Comparison of ENCODE assay signal across 7 mouse cellular contexts in genomic region chr6:88499481-88500404, GRCm38 (mm10). TPM values are rescaled to one million over a fixed set of nuclear protein-coding genes. Genes with fewer than 3 reads are reported as not detected.
A peak's percentile ranks its signal among the peaks of the same experiment; 100 is the strongest.
DNase-seq lines count a peak whose midpoint lies in the region; ATAC-seq lines count a peak whose summit lies in the region.

No protein-coding gene starts in this region.

- peak; percentile 55 for DNase-seq in R1 (ENCODE audit: low read depth, low spot score)
- DNase-seq in c-Kit-positive CD71-positive TER-119-positive erythroid progenitor cells, embryonic 14.5 days (ENCODE audit: low spot score): peak; percentile 47
- peak; percentile 78 for DNase-seq in hindbrain, embryonic 10.5 days (ENCODE audit: low spot score)
- peak; percentile 40 to 59 for DNase-seq in left cerebral cortex, postnatal 25 days (ENCODE audit: low spot score in 2 of 2)
- DNase-seq in right cerebral cortex, postnatal 4 days: peak; percentile 92

- WGBS in hindbrain, embryonic 10.5 days: 2% methylated on average over 76 of the region's 76 CpGs

- H3K4me1 ChIP-seq in hindbrain, embryonic 10.5 days (replicated peaks): peaks cover 11% of the 10 kb centered on the region
- peaks cover 54% of the 10 kb centered on the region for H3K4me1 ChIP-seq in megakaryocyte, embryonic 14.5 days

- intact Hi-C loops in left cerebral cortex, postnatal 25 days (cut with DNase I): loop anchor here (5.0 kb wide), 2 partner anchors 312 to 387 kb away; no protein-coding TSS in a partner anchor

- peak overlapping the region; percentile 61 for H3K4me3 ChIP-seq in hindbrain, embryonic 10.5 days
- peak overlapping the region; percentile 91 for H3K4me3 ChIP-seq in megakaryocyte, embryonic 14.5 days (replicated peaks)

- peaks cover 70% of the 10 kb centered on the region for H3K36me3 ChIP-seq in hindbrain, embryonic 10.5 days
- peaks cover 77% of the 10 kb centered on the region for H3K36me3 ChIP-seq in megakaryocyte, embryonic 14.5 days (replicated peaks; ENCODE audit: low read length)

- H3K9me3 ChIP-seq in hindbrain, embryonic 10.5 days: no peaks in the 10 kb centered on the region
- no peaks in the 10 kb centered on the region for H3K9me3 ChIP-seq in megakaryocyte, embryonic 14.5 days

- ATAC-seq in erythroid progenitor cell, adult 5-6 weeks (replicated peaks; ENCODE audit: low FRiP score, poor library complexity, severe bottlenecking): peak; percentile 42

- peak overlapping the region; percentile 78 for H3K27ac ChIP-seq in hindbrain, embryonic 10.5 days

- H3K27me3 ChIP-seq in hindbrain, embryonic 10.5 days (ENCODE audit: insufficient read depth, poor library complexity, severe bottlenecking): peaks cover 13% of the 10 kb centered on the region; the same call in 1 of the 2 replicates
- peaks cover 2% of the 10 kb centered on the region for H3K27me3 ChIP-seq in megakaryocyte, embryonic 14.5 days (replicated peaks)

RNA-seq across cellular contexts. Expression of gene Sec61a1, which starts 19.0 kb away (rescaled TPM):
- total RNA-seq in erythroid progenitor cell, adult 5-6 weeks (2015; ENCODE audit: low replicate concordance): 61.6 and 77.1 TPM in 2 replicates
- total RNA-seq in erythroid progenitor cell, adult 5-6 weeks (2017; ENCODE audit: low replicate concordance): 70.5 and 93.0 TPM in 2 replicates
- polyA plus RNA-seq in hindbrain, embryonic 10.5 days (2016; fragmentation: Nextera tagmentation; extraction: Ambion mirVana): 206 and 228 TPM in 2 replicates
- total RNA-seq in left cerebral cortex, postnatal 25 days (2021): 10 to 100 TPM; 85.7 to 96.5 TPM
- 80.5 and 126 TPM in 2 replicates for polyA plus RNA-seq in megakaryocyte, embryonic 14.5 days (2012; ENCODE audit: insufficient read depth, low replicate concordance)

RNA-seq across cellular contexts. Expression of gene Ruvbl1, which starts 34.5 kb away (rescaled TPM):
- 26.3 and 27.2 TPM in 2 replicates for total RNA-seq in erythroid progenitor cell, adult 5-6 weeks (2015; ENCODE audit: low replicate concordance)
- total RNA-seq in erythroid progenitor cell, adult 5-6 weeks (2017; ENCODE audit: low replicate concordance): 23.9 and 36.6 TPM in 2 replicates
- 168 and 195 TPM in 2 replicates for polyA plus RNA-seq in hindbrain, embryonic 10.5 days (2016; fragmentation: Nextera tagmentation; extraction: Ambion mirVana)
- total RNA-seq in left cerebral cortex, postnatal 25 days (2021): 10 to 100 TPM; 37.3 to 38.7 TPM
- polyA plus RNA-seq in megakaryocyte, embryonic 14.5 days (2012; ENCODE audit: insufficient read depth, low replicate concordance): 15.7 and 27.3 TPM in 2 replicates

RNA-seq across cellular contexts. Expression of gene Eefsec, which starts 53.4 kb away (rescaled TPM):
- 7.2 and 7.5 TPM in 2 replicates for total RNA-seq in erythroid progenitor cell, adult 5-6 weeks (2015; ENCODE audit: low replicate concordance)
- total RNA-seq in erythroid progenitor cell, adult 5-6 weeks (2017; ENCODE audit: low replicate concordance): 5.9 and 8.8 TPM in 2 replicates
- polyA plus RNA-seq in hindbrain, embryonic 10.5 days (2016; fragmentation: Nextera tagmentation; extraction: Ambion mirVana): 32.9 and 38.9 TPM in 2 replicates
- total RNA-seq in left cerebral cortex, postnatal 25 days (2021): 10 to 100 TPM; 22.3 to 24.7 TPM
- 9.3 and 18.9 TPM in 2 replicates for polyA plus RNA-seq in megakaryocyte, embryonic 14.5 days (2012; ENCODE audit: insufficient read depth, low replicate concordance)

Comparison
In these comparisons a context has a peak if more than half of its experiments do, and no peak if none do; other contexts are left out.
1. Peak in every context shown above with its lines: DNase-seq, ATAC-seq, H3K4me3 ChIP-seq and H3K27ac ChIP-seq.